Mouse (Mus musculus): ENCODE measurements around the gene Mars2. TPM values are rescaled to one million over a fixed set of nuclear protein-coding genes. Genes with fewer than 3 reads are reported as not detected.

Gene Mars2
- polyA plus RNA-seq, 1 experiment from 2014 or later: 2.4 TPM

DNA sequence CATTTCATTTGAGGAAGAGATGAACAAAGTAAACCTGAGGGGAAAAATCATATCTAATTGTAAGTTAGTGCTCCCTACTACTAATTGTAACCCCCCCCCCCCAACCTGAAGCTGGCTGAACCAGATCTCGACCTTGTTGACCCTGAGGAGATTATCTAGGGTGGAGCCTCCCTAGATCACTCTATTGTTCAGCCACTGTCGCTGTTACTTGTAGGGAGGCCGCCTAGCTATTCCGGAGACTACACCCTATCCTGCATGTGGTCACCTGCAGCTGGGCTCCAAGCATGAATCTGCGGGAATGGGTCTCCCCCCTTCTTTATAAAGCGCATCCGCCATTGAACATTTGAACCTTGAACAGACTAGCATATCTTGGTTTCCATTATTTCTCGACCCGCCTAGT lies 42.1 kb downstream of the Mars2 start:
- no peak overlapping the region for H3K4me2 ChIP-seq (replicated peaks; ENCODE audit: low read depth, low read length)
- no peak overlapping the region for H3K4me3 ChIP-seq (ENCODE audit: low read length)
- H3K36me3 ChIP-seq (ENCODE audit: control insufficient read depth, insufficient read depth, low read length): no peaks in the 10 kb centered on the region
- H3K27me3 ChIP-seq (ENCODE audit: control insufficient read depth, insufficient read depth, low read length): no peaks in the 10 kb centered on the region
- H3K27ac ChIP-seq (ENCODE audit: low read depth, low read length): no peak overlapping the region
- no peaks in the 10 kb centered on the region for H3K9me3 ChIP-seq (ENCODE audit: control insufficient read depth, low read length)
- ATAC-seq (ENCODE audit: low FRiP score, low TSS enrichment): no peak
- 76% methylated on average over 9 of the region's 9 CpGs for WGBS
- no peak overlapping the region for H3K9ac ChIP-seq (ENCODE audit: low read depth, low read length)
- no peaks in the 10 kb centered on the region for H3K4me1 ChIP-seq (ENCODE audit: control insufficient read depth, insufficient read depth, low read length)

Other genes starting within 250 kb of the Mars2 start
- 309 and 336 TPM in 2 replicates for gene Sf3b1, start 209.7 kb upstream of the Mars2 start, polyA plus RNA-seq (2014; fragmentation: Nextera tagmentation; extraction: Ambion mirVana)
- gene Coq10b, start 184.4 kb upstream of the Mars2 start, polyA plus RNA-seq (2014; fragmentation: Nextera tagmentation; extraction: Ambion mirVana): 14.3 and 15.1 TPM in 2 replicates
- gene Hspe1, start 149.0 kb upstream of the Mars2 start, polyA plus RNA-seq (2014; fragmentation: Nextera tagmentation; extraction: Ambion mirVana): 508 and 679 TPM in 2 replicates
- 359 and 402 TPM in 2 replicates for gene Hspd1, start 148.9 kb upstream of the Mars2 start, polyA plus RNA-seq (2014; fragmentation: Nextera tagmentation; extraction: Ambion mirVana)
- 144 and 172 TPM in 2 replicates for gene Mob4, start 105.9 kb upstream of the Mars2 start, polyA plus RNA-seq (2014; fragmentation: Nextera tagmentation; extraction: Ambion mirVana)
- 4.8 and 6.6 TPM in 2 replicates for gene Rftn2, start 10.4 kb upstream of the Mars2 start, polyA plus RNA-seq (2014; fragmentation: Nextera tagmentation; extraction: Ambion mirVana)
- 0.51 and 0.72 TPM in 2 replicates for gene Boll, start 126.3 kb downstream of the Mars2 start, polyA plus RNA-seq (2014; fragmentation: Nextera tagmentation; extraction: Ambion mirVana)
- gene Plcl1, start 168.7 kb downstream of the Mars2 start, polyA plus RNA-seq (2014; fragmentation: Nextera tagmentation; extraction: Ambion mirVana): 4.7 and 5.7 TPM in 2 replicates

Data from kidney, embryonic 14.5 days (tissue).